Mouse (Mus musculus): Measurements from ENCODE around the gene Naa40. TPM values are rescaled to one million over a fixed set of nuclear protein-coding genes. Genes with fewer than 3 reads are reported as not detected.

The Naa40 gene
- total RNA-seq, 1 experiment = 50.9 TPM

DNA sequence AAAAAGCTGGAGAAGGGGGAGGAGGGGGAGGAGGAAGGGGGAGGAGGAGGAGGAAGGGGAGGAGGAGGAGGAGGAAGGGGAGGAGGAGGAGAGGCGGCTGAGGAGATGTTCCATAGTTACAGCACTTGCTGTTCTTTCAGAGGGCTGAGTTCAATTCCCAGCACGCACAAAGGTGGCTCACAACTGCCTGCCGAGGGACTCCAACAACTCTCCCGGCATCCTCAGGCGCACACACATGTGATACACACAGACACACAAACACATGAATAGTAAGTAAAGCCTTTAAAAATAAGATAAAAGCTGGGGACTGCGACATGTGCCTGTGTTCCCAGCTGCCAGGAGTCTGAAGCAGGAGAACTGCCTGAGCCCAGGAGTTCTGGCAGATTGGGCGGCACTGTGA is 59.5 kb downstream of the Naa40 start:
- Histone ChIP-seq H3K4me3 (ENCODE audit: insufficient read depth in 1 of 2, low read depth in 1 of 2, low read length in 2 of 2, poor library complexity in 1 of 2, severe bottlenecking in 1 of 2) (no peak overlapping the region), H3K9me3 (ENCODE audit: control insufficient read depth, insufficient read depth, low read depth, low read length) (no peaks in the 10 kb centered on the region), H3K4me1 (ENCODE audit: control insufficient read depth in 2 of 2, insufficient read depth in 2 of 2, low read length in 2 of 2, poor library complexity in 1 of 2) (peaks cover 6 to 29% of the 10 kb centered on the region in 2 experiments), H3K27ac (ENCODE audit: insufficient read depth, low read depth, low read length, poor library complexity, severe bottlenecking) (no peak overlapping the region), H3K9ac (ENCODE audit: insufficient read depth, low read depth, low read length, poor library complexity, severe bottlenecking) (no peak overlapping the region), H3K36me3 (ENCODE audit: control insufficient read depth, insufficient read depth, low read length, poor library complexity, severe bottlenecking) (no peaks in the 10 kb centered on the region)
- no peak for TF ChIP-seq ZC3H11A (IDR thresholded peaks at IDR 0.05; ENCODE audit: borderline replicate concordance, low read depth, low read length)
- TF ChIP-seq CHD2 (IDR thresholded peaks at IDR 0.05; ENCODE audit: low read depth, low read length) = no peak
- no peak for TF ChIP-seq ZNF384 (IDR thresholded peaks at IDR 0.05; ENCODE audit: low read depth, low read length)
- TF ChIP-seq HCFC1 (IDR thresholded peaks at IDR 0.05; ENCODE audit: borderline replicate concordance, insufficient read depth, low read length) = no peak
- TF ChIP-seq MAFK (IDR thresholded peaks at IDR 0.05; ENCODE audit: insufficient read depth, low read depth, low read length) = no peak
- in situ Hi-C loops (cut with MboI; ENCODE audit: low sequenced_read_pairs in 2 of 2, unreplicated experiment in 2 of 2) = no loop called here
- no peak for DNase-seq (ENCODE audit: low read depth, low spot score)

DNA sequence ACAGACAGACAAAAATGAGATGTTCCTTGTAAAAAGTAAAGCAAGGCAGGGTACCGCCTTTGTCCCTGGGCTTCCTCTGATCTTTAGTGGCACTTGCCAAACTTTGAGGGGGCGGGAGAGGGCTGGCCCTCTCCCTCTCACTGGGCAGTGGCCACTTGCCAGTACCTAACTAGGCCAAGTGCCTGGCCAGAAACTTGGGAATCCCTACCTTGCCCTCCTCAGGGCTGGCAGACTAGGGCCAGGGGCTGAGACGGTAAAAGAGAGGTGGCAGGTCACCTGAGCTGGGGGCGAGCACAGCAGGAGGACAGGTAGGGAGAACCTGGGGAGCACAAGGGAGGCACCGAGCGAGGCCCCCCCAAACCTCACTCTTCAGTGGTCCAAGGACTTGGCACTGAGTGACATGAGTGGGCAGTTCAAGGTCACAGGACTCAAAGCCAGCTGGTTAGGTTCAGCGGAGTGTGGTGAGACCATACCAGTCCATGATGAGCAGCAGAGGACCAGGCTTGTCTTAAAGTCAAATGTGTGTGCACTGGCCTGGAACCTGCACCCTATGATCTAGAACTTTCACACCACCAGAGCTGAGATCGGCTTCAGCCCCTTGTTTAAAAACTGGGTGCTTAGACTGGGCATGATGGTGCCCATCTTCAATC is 60.1 kb downstream of the Naa40 start:
- Histone ChIP-seq H3K4me1 (ENCODE audit: control insufficient read depth in 2 of 2, insufficient read depth in 2 of 2, low read length in 2 of 2, poor library complexity in 1 of 2) (peaks cover 6 to 32% of the 10 kb centered on the region in 2 experiments), H3K4me3 (ENCODE audit: insufficient read depth in 1 of 2, low read depth in 1 of 2, low read length in 2 of 2, poor library complexity in 1 of 2, severe bottlenecking in 1 of 2) (no peak overlapping the region), H3K9ac (ENCODE audit: insufficient read depth, low read depth, low read length, poor library complexity, severe bottlenecking) (no peak overlapping the region), H3K9me3 (ENCODE audit: control insufficient read depth, insufficient read depth, low read depth, low read length) (no peaks in the 10 kb centered on the region), H3K27ac (ENCODE audit: insufficient read depth, low read depth, low read length, poor library complexity, severe bottlenecking) (no peak overlapping the region), H3K36me3 (ENCODE audit: control insufficient read depth, insufficient read depth, low read length, poor library complexity, severe bottlenecking) (no peaks in the 10 kb centered on the region)
- no peak for TF ChIP-seq CHD2 (IDR thresholded peaks at IDR 0.05; ENCODE audit: low read depth, low read length)
- no peak for TF ChIP-seq ZC3H11A (IDR thresholded peaks at IDR 0.05; ENCODE audit: borderline replicate concordance, low read depth, low read length)
- TF ChIP-seq ZNF384 (IDR thresholded peaks at IDR 0.05; ENCODE audit: low read depth, low read length) = no peak
- TF ChIP-seq MAFK (IDR thresholded peaks at IDR 0.05; ENCODE audit: insufficient read depth, low read depth, low read length) = no peak
- no peak for TF ChIP-seq HCFC1 (IDR thresholded peaks at IDR 0.05; ENCODE audit: borderline replicate concordance, insufficient read depth, low read length)
- no peak for DNase-seq (ENCODE audit: low read depth, low spot score)
- in situ Hi-C loops (cut with MboI; ENCODE audit: low sequenced_read_pairs in 2 of 2, unreplicated experiment in 2 of 2) = no loop called here

DNA sequence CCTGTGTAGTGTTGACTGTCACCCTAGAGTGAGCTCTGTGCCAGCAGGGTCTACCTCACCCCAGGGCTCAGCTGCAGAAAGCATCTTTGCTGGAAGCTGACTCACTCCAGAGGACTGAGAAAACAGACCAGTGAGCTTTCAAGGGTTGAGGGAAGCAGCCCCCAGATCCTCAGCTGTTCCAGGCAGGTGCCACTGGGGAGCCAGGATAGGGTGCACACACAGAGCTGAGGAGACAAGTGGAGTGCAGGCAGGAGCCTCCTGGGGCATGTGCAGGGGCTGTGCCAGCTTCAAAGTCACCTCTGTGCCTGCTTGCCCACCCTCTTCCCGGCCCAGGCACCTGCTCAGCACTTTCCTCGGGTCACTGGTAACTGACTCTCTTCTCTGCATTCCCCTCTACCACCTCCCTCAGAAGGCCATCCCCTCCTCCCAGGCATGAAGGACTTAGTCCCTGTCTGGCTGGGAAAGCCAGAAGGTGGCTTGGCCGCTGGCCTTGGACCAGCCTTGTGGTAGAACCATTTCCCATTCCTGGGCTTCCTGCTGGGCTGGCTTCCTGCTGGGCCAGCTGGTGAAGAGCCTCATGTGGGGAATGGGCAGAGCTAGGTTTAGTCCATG is 62.0 kb downstream of the Naa40 start:
- H3K4me3 ChIP-seq (ENCODE audit: insufficient read depth in 1 of 2, low read depth in 1 of 2, low read length in 2 of 2, poor library complexity in 1 of 2, severe bottlenecking in 1 of 2) = no peak overlapping the region
- H3K36me3 ChIP-seq (ENCODE audit: control insufficient read depth, insufficient read depth, low read length, poor library complexity, severe bottlenecking) = no peaks in the 10 kb centered on the region
- H3K4me1 ChIP-seq (ENCODE audit: control insufficient read depth in 2 of 2, insufficient read depth in 2 of 2, low read length in 2 of 2, poor library complexity in 1 of 2) = peaks cover 6 to 27% of the 10 kb centered on the region in 2 experiments
- no peak for TF ChIP-seq CHD2 (IDR thresholded peaks at IDR 0.05; ENCODE audit: low read depth, low read length)
- no peak for TF ChIP-seq ZNF384 (IDR thresholded peaks at IDR 0.05; ENCODE audit: low read depth, low read length)
- no peak for TF ChIP-seq MAFK (IDR thresholded peaks at IDR 0.05; ENCODE audit: insufficient read depth, low read depth, low read length)
- no peak for TF ChIP-seq ZC3H11A (IDR thresholded peaks at IDR 0.05; ENCODE audit: borderline replicate concordance, low read depth, low read length)
- no peak for TF ChIP-seq HCFC1 (IDR thresholded peaks at IDR 0.05; ENCODE audit: borderline replicate concordance, insufficient read depth, low read length)
- in situ Hi-C loops (cut with MboI; ENCODE audit: low sequenced_read_pairs in 2 of 2, unreplicated experiment in 2 of 2) = no loop called here
- no peaks in the 10 kb centered on the region for H3K9me3 ChIP-seq (ENCODE audit: control insufficient read depth, insufficient read depth, low read depth, low read length)
- H3K27ac ChIP-seq (ENCODE audit: insufficient read depth, low read depth, low read length, poor library complexity, severe bottlenecking) = no peak overlapping the region
- H3K9ac ChIP-seq (ENCODE audit: insufficient read depth, low read depth, low read length, poor library complexity, severe bottlenecking) = no peak overlapping the region
- DNase-seq (ENCODE audit: low read depth, low spot score) = no peak

DNA sequence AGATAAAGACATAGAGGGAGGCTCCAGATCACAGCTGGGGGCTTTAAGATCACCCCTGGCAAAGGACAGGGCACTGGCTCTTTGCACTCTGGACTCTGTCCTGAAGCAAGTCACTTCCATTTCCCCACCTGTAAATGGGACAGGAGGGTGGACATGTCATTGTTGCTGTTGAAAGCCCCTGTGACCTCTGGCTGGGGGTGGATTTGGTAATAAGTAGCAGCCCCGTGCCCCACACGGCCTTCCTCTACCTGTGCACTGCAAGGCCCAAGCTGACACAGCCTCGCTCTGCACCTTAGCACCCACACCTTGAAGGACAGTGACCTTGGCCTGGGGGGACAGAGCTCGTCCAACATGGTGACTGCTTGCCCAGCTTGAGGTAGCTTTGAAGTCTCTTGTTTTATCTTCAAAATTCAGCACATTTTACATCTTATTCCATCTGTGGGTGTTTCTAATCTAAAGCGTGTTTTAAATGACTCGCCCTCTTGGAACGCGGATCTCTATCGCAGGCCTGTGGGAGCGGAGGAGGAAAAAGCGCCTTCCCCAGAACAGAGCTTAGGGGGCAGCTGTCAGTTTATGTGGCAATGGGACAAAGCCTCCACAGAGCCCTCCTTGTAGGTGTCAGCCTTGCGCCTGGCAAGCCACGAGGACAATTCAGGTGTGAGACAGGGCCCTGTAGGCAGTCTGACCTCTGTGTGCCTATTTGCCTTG is 63.0 kb downstream of the Naa40 start:
- Histone ChIP-seq H3K27ac (ENCODE audit: insufficient read depth, low read depth, low read length, poor library complexity, severe bottlenecking) (no peak overlapping the region), H3K9ac (ENCODE audit: insufficient read depth, low read depth, low read length, poor library complexity, severe bottlenecking) (no peak overlapping the region), H3K4me1 (ENCODE audit: control insufficient read depth in 2 of 2, insufficient read depth in 2 of 2, low read length in 2 of 2, poor library complexity in 1 of 2) (peaks cover 6 to 27% of the 10 kb centered on the region in 2 experiments), H3K4me3 (ENCODE audit: insufficient read depth in 1 of 2, low read depth in 1 of 2, low read length in 2 of 2, poor library complexity in 1 of 2, severe bottlenecking in 1 of 2) (no peak overlapping the region), H3K36me3 (ENCODE audit: control insufficient read depth, insufficient read depth, low read length, poor library complexity, severe bottlenecking) (no peaks in the 10 kb centered on the region), H3K9me3 (ENCODE audit: control insufficient read depth, insufficient read depth, low read depth, low read length) (no peaks in the 10 kb centered on the region)
- in situ Hi-C loops (cut with MboI; ENCODE audit: low sequenced_read_pairs in 2 of 2, unreplicated experiment in 2 of 2) = no loop called here
- TF ChIP-seq CHD2 (IDR thresholded peaks at IDR 0.05; ENCODE audit: low read depth, low read length) (no peak), ZC3H11A (IDR thresholded peaks at IDR 0.05; ENCODE audit: borderline replicate concordance, low read depth, low read length) (no peak), HCFC1 (IDR thresholded peaks at IDR 0.05; ENCODE audit: borderline replicate concordance, insufficient read depth, low read length) (no peak), ZNF384 (IDR thresholded peaks at IDR 0.05; ENCODE audit: low read depth, low read length) (no peak), MAFK (IDR thresholded peaks at IDR 0.05; ENCODE audit: insufficient read depth, low read depth, low read length) (no peak)
- DNase-seq (ENCODE audit: low read depth, low spot score) = no peak
